Mouse (Mus musculus): ENCODE measurements around the gene Cks2.
"Not testable (repeated sequence)": the region's sequence is repeated elsewhere in the genome, so short reads cannot be mapped to it uniquely, and the experiment has no call there.

Cks2 gene

DNA sequence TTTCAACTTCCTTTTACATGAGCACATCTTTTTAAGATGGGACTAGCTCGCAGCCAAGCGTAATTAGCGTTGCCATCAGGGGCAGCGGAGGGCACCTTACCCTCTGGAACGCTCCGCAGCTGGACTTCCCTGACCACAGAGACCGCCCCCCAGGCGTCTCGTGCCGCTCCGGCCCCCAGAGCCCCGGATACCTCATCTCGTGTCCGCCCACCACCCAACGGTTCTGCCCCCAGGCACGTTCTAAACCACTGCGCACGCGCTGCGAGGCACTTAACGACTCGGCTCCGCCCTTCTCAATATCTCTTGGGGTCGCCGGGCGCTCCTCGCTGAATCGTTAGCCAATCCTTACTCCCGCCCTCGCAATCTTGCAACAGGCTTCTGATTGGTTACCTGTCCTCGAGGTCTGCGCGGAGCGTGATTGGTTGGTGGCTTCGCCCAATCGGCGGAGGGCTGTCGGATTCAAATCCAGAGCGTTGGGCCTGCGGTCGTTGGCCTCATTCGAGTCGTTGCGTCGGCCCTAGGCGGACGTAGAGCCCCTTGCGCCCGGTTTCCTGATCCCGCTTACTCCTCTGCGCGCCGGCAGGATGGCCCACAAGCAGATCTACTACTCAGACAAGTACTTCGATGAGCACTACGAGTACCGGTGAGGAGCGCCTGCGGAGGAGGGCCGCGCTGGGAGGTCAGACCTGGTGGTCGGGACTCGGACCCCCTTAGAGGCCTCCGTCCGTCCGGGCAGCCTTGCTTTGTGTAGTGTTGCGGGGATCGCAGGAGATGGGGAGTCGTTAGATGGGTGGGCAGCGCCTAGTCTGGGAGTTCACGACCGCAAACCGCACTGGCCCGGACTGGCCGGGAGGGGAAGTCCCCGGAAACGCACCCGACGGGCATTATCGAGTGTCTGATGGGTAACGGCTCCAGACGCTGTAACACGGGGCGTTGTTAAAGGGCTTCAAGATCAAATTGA, at the start of gene Cks2:
Gene Cks2 (plus strand): TSS at position 404 of the 961 bp plus-strand sequence.
- DNase-seq (ENCODE audit: low spot score in 2 of 2): peak; percentile 90 to 97

DNA sequence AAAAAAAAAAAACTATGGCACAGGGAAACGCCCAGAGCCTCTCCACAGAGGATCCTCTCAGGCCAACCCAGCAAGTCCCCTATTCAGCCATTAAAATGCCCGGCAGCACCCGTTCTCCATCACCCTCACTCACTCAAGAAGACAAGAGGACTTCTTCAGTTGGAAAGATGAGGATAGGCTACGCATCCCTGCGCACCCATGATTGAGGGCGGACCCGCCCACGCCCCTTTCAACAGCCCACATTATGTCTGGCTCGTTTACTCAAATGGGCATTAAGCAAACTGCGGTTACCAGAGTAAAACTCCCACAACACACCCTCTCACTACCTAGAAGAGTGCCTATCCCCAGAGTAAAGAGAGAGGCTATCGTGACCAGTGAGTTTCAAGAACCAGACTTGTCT, 49.6 kb upstream of the Cks2 start:
- DNase-seq (ENCODE audit: low spot score in 2 of 2): no peak

DNA sequence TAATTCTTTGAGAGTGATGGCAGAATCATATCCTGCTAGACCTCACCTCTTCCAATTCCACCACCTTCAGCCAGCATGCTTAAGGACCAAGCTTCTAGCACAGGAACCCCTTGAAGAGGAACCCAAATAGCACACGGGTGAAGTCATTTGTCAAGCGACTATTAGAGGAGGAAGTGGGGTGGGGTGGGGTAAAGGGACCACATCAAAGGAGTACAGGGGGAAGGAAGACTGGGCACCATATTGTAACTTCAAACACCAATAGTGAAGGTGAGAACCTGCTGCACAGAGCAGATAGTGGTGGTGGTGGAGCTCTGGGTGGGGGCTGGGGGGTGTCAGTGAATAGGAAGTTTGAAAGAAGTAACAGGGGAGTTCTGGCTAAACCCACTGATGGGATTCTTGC, 47.0 kb upstream of the Cks2 start:
- DNase-seq (ENCODE audit: low spot score in 2 of 2): no peak

DNA sequence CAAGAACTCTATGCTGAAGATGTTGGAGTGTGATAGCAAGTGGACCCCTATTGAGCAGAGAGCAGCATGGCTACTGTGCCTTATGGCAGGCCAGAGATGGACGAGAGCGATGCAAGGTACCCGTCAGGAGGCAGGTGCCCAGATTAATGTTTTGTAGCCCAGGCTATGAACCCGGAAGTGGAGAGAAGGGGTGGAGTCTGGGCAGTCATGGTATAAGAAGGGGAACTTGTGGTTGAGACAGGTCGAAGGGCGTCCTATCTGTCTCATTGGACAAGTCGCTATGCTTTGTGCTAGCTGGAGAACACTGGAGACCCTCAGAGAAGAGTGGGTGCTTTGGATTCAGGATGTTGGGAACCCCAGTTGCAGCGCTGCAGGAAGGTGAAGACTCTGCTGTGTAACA, 44.9 kb upstream of the Cks2 start:
- no peak for DNase-seq (ENCODE audit: low spot score in 2 of 2)

GRCm38 (mm10) chr13:51602764-51603163, 42.3 kb upstream of the Cks2 start:
- no peak for DNase-seq (ENCODE audit: low spot score in 2 of 2)

- DNase-seq (ENCODE audit: low spot score in 2 of 2): no peak
These were observed 41.7 kb upstream of the Cks2 start for GRCm38 (mm10) chr13:51603221-51603893.

DNA sequence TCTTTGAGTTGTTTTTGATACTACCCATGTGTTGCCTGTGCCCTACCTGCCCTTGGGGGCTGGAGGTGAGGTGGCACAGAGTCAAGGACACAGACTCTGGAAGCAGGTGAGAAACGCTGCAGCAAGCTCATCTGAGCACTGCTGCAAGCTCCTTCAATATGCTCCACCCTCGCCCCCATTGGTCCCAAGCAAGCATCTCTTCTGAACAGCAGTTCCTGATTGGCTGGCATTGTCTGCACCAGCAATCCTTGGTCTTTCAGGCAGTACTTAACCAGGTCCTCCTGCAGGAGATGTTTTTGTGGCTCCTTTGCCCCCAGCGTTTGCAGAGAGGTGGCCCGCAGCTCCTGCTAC, 41.2 kb upstream of the Cks2 start:
- DNase-seq (ENCODE audit: low spot score in 2 of 2): no peak

- no peak for DNase-seq (ENCODE audit: low spot score in 2 of 2)
These were observed 35.8 kb upstream of the Cks2 start for GRCm38 (mm10) chr13:51609231-51609630.

DNA sequence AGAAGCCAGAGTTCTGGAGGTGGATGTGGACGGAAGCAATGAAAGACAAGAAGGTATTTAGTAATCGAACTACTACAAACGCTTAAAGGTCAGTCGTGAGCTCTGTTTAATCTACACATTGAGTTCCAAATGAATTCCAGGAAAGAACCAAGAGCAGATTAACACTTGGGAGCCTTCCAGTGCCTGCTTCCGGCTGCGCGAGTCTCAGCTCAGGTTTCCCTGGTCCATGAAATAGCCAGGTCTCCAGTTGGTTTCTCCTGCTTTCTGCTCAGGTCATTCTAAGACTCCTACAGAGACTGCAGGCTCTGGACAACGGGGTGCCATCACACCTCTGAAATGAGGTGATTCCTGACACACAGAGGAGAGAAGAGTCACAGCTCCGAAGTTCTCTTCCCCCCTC, 34.0 kb upstream of the Cks2 start:
- DNase-seq (ENCODE audit: low spot score in 2 of 2): no peak

- no peak for DNase-seq (ENCODE audit: low spot score in 2 of 2)
These were observed 33.5 kb upstream of the Cks2 start for GRCm38 (mm10) chr13:51611500-51611899.

- no peak for DNase-seq (ENCODE audit: low spot score in 2 of 2)
These were observed 29.2 kb upstream of the Cks2 start for GRCm38 (mm10) chr13:51615815-51616214.

DNA sequence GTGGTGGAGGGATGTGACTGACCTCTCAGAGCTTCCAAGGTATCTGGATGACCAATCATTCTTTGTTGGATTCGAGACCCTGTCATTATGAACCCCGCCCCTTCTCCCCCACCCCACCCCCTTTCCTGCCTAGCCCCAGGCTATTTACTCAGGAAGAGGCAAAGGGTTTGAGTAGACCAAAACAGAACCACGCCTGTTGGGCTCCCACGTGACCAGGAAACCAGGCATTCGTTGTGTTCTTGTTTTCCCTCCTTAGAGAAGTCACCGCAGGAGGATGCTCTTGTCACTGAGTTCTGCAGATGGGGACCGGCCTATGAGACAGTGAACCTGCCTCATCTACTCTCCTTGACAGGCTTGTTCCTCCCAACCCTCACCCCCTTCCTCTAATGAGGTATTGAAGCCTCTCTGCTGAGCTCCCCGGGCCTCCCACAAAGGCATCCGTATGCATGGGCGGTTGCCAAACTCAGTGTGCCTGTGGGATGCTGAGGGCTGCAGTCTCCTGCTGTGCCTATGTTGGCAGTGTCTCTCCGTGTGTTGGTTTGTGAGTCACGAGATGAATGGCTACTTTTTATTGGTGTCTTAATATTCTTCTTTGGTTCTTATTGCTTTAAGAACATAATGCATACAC, 28.5 kb upstream of the Cks2 start:
- no peak for DNase-seq (ENCODE audit: low spot score in 2 of 2)

DNA sequence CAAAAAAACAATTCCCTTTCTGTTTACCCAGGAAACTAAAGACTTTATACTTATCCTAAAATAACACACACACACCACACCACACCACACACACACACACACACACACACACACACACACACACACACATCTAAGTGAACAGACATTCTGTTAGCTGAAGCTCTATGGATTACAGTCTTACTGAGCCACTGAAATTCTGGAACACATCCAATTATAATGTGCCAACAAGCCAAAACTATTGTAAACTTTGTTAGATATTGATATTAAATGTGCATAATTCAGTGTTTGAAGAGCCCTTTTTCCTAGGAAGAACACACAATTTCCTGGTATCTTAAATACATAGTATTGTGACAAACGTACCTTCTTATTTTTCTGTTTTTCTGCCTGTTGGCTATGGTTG, 27.7 kb upstream of the Cks2 start:
- DNase-seq (ENCODE audit: low spot score in 2 of 2): no peak

DNA sequence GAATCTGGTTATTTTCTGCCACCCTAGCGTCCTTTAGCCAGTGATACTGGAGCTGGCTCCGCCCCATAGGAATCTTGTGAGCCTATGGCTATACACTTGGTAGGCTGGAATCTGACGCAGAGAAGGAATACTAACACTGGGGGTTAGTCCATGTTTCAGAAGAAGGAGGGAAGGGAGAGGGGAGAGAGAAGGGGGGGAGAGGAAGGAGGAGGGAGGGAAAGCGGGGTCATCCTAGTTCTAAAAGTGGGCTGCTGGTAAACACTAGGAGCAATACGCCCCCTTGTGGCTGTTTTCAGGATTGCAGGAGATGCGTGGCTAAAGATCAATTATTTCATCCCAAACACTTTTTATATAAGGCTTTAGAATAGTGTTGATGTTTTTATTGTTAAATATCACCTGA, 27.2 kb upstream of the Cks2 start:
- DNase-seq (ENCODE audit: low spot score in 2 of 2): peak in 1 of 2 experiments; percentile 40

DNA sequence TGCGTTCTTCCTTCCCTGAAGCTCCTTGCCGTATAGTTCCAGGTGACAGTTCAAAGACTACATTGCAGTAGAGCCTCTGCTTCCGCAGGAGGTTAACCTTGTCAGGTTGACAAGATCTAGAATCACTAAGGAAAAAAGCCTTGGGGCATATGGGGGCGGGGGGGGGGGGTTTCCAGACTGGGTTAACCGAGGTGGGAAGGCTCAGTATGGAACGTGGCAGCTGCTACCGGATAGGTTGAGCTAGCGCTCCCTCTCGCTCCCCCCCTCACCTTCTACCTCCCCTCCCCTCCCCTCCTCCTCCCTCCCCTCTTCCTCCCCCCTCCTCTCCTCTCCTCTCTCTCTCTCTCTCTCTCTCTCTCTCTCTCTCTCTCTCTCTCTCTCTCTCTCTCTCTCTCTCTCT, 26.4 kb upstream of the Cks2 start:
- no peak for DNase-seq (ENCODE audit: low spot score in 2 of 2)

- no peak for DNase-seq (ENCODE audit: low spot score in 2 of 2)
These were observed 22.4 kb upstream of the Cks2 start for GRCm38 (mm10) chr13:51622626-51623025.

GRCm38 (mm10) chr13:51623678-51624077, 21.4 kb upstream of the Cks2 start:
- DNase-seq (ENCODE audit: low spot score in 2 of 2): no peak

DNA sequence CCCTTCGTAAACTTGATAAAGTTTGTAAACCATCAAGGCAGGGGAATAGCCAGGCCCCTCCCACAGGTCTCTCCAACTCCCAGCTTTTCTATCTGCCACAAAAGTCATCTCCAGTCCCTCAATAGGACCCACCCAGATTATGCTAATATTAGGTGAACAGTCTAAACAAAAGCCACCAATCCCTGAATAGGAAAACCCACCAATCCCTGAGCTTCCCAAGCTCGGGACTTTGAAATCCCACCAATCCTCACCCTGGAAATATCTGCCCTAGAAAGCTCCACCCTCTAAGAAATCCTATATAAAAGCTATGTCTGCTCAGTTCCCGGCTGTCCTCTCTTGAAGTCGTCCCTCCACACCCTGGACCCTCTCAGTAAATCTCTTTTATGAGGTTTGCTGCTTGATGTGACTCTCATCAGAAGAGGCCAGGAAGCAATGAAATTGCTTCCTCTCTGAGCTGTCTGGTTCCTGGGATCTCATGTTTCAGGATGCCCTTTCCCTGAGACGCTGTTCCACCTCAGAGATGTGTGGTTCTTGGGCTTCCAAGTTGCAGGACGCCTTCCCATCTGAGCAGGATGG, 16.7 kb upstream of the Cks2 start:
- no peak for DNase-seq (ENCODE audit: low spot score in 2 of 2)

GRCm38 (mm10) chr13:51631354-51631992, 13.6 kb upstream of the Cks2 start:
- DNase-seq (ENCODE audit: low spot score in 2 of 2): no peak

GRCm38 (mm10) chr13:51632560-51633218, 12.3 kb upstream of the Cks2 start:
- no peak for DNase-seq (ENCODE audit: low spot score in 2 of 2)

GRCm38 (mm10) chr13:51635384-51635783, 9.6 kb upstream of the Cks2 start:
- not testable (repeated sequence) for DNase-seq (ENCODE audit: low spot score in 2 of 2)
